Comparison of ENCODE assay signal across 1 mouse cellular context in genomic region chr13:67452021-67452309, GRCm38 (mm10).
TF ChIP-seq lines count a peak whose summit lies in the region.

No protein-coding gene starts in this region.

TF ChIP-seq in CH12.LX, 34 proteins besides CTCF, POLR2A, EP300 and RAD21:
- TF ChIP-seq PAX5 (IDR thresholded peaks at IDR 0.05; ENCODE audit: low read length): no peak
- TF ChIP-seq GABPA (IDR thresholded peaks at IDR 0.05; ENCODE audit: insufficient replicate concordance, low read depth, low read length): no peak
- TF ChIP-seq SMC3 (IDR thresholded peaks at IDR 0.05; ENCODE audit: low read depth, low read length): no peak
- no peak for TF ChIP-seq TCF12 (IDR thresholded peaks at IDR 0.05; ENCODE audit: low read depth, low read length)
- TF ChIP-seq MEF2A (IDR thresholded peaks at IDR 0.05; ENCODE audit: borderline replicate concordance, low read depth, low read length): no peak
- TF ChIP-seq UBTF (IDR thresholded peaks at IDR 0.05; ENCODE audit: low read depth, low read length): no peak
- TF ChIP-seq KAT2A (IDR thresholded peaks at IDR 0.05; ENCODE audit: insufficient replicate concordance, low read length): no peak
- no peak for TF ChIP-seq TBP (conservative IDR thresholded peaks at IDR 0.05; ENCODE audit: low read depth, low read length)
- no peak for TF ChIP-seq JUN (IDR thresholded peaks at IDR 0.05; ENCODE audit: insufficient read depth, low read depth, low read length)
- TF ChIP-seq MXI1 (IDR thresholded peaks at IDR 0.05; ENCODE audit: low read depth, low read length): no peak
- TF ChIP-seq RCOR1 (conservative IDR thresholded peaks at IDR 0.05; ENCODE audit: low read depth, low read length): no peak
- TF ChIP-seq NRF1 (IDR thresholded peaks at IDR 0.05; ENCODE audit: low read depth, low read length): no peak
- TF ChIP-seq BHLHE40 (IDR thresholded peaks at IDR 0.05; ENCODE audit: low read depth, low read length): no peak
- TF ChIP-seq USF2 (conservative IDR thresholded peaks at IDR 0.05; ENCODE audit: low read depth, low read length): no peak
- TF ChIP-seq ZNF384 (IDR thresholded peaks at IDR 0.05; ENCODE audit: low read depth, low read length): no peak
- TF ChIP-seq ETS1 (conservative IDR thresholded peaks at IDR 0.05; ENCODE audit: low read depth, low read length): no peak
- TF ChIP-seq POLR2AphosphoS2 (IDR thresholded peaks at IDR 0.05; ENCODE audit: low read depth, low read length): no peak
- no peak for TF ChIP-seq USF1 (IDR thresholded peaks at IDR 0.05; ENCODE audit: low read depth, low read length)
- TF ChIP-seq ZMIZ1 (IDR thresholded peaks at IDR 0.05; ENCODE audit: low read depth, low read length): no peak
